Mouse (Mus musculus) left cerebral cortex, postnatal 14 days (tissue): ENCODE results near the gene Gm28539. TPM values are rescaled to one million over a fixed set of nuclear protein-coding genes. Genes with fewer than 3 reads are reported as not detected.
A peak's percentile ranks its signal among the peaks of the same experiment; 100 is the strongest.
"Not testable (repeated sequence)": the region's sequence is repeated elsewhere in the genome, so short reads cannot be mapped to it uniquely, and the experiment has no call there.

ENCODE experiments used
- DNase-seq, 2 experiments: peaks; one replicate each; pipeline ENCODE4 v3.0.0; 2021 to 2022; ENCODE audit warnings: low spot score in 2 of 2, mixed read lengths in 1 of 2
- intact Hi-C: fragments of 180-260 bp; cut with DNase I; formaldehyde crosslinking; loops from one replicate; pipeline ENCODE4 v1.15.1; 2025
- total RNA-seq, 2 experiments: library from RNA; stranded (reverse); gene quantifications; 2 replicates each; pipeline ENCODE4 v1.2.3; 2021

Gm28539 gene
- total RNA-seq, 2 experiments from 2014 or later: 3.3 to 7.7 TPM

DNA sequence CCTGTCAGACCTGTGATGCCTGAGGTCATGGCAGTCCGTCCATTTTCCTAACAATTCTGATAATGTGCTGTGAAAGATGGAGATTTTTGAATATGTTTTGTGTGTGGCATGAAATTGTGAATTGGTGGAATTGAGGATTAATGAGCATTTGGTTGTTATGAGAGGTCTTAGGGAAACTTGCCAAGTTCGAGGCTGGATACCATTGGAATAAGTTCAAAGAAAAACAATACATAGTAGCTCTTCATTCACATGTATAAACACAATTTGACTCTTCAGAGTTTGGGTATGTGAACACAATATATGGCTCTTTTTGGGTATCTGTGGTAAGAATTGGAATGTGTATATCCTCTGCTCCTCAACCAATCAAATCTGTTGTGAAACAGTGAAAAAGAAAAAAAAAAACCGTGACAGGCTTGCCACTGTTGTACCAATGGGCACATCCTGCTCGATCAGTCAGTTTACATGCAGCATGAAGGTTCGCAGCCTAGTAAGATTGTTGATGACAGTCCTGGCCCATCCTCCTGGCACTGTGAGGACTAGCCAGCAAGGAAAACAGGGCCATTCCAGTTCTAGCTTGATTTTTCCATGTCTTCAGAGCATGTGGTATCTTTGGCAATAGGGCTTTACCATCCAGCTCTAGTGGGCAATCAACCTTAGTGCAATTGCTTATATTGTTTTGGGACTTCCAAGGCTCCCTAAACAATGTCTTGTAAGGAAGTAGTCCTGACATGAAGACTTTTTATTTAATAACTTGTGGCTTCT lies 102.1 kb downstream of the Gm28539 start:
- intact Hi-C loops: no loop called here
- no peak for DNase-seq

DNA sequence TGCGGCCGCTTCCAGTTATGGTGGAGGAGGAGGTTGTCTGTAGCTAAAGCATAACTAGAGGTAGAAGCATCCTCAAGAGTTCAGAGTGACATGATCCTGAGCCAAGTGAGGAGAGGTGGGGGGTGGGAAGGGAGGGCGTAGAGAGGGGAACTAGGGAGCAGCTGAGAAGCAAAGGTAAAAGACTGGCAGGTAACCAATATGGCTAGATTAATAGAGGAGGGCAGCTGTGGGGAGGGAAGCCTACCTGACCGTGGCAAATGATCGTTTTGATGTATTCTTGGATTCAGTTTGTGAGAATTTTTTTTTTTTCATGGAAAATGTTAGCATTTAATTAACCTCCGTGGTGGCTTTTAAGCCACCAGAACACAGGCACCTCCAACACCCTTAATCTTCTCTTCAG lies 107.5 kb downstream of the Gm28539 start:
- no peak for DNase-seq
- intact Hi-C loops: no loop called here

DNA sequence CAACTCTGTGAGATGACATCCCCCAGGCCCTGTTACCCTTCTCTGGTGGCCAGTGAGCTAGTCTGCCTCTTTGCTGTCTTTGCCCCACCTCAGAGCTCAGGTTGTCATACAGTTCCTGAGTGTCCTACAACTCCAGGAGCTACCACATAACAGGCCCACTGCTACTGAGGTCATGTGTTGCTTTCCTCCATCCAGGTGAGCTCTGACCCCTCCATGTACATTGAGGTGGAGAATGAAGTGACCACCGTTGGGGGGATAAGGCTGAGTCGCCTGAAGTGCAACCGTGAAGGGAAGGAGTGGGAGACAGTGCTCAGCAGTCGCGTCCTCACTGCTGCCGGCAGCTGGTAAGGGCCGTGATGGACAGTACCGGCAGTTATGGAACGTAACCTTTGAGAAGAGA lies 112.6 kb downstream of the Gm28539 start:
- intact Hi-C loops: no loop called here
- no peak for DNase-seq

DNA sequence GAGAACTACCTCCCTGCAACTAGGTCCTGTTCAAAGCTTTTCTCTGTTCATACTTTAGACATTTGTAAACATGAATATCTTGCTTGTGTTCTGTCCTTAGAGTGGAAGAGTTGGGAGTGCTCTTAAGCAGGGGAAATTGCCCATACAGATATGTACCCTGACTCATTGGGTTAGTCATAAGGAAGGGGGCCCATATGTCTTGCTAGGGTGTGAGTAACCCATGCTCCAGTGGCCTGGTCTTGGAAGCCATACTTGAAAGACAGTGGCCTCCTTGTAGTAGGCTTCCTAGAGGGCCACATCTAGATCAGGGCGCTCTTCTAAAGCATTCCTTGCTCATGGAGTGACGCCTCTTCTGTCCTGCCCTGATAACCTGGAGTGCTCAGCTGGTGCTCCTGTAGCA lies 114.0 kb downstream of the Gm28539 start:
- intact Hi-C loops: no loop called here
- no peak for DNase-seq

DNA sequence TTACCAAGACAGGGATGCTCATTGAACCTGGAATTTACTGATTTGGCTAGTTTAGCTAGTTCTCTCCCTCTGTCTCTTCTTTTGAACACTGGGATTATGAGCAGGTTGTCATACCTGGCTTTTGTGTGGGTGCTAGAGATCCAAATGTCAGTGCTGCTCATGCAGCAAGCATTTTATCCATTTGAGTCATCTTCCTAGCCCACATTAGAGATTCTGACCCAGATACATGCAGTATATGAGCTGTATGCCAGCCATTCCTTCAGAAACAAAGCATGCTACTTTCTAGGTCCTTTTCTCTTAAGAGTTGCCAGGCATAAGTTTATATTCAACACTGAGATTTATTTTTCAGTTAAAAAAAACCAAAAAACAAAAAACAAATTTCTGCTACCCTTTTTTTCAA lies 116.4 kb downstream of the Gm28539 start:
- intact Hi-C loops: no loop called here

DNA sequence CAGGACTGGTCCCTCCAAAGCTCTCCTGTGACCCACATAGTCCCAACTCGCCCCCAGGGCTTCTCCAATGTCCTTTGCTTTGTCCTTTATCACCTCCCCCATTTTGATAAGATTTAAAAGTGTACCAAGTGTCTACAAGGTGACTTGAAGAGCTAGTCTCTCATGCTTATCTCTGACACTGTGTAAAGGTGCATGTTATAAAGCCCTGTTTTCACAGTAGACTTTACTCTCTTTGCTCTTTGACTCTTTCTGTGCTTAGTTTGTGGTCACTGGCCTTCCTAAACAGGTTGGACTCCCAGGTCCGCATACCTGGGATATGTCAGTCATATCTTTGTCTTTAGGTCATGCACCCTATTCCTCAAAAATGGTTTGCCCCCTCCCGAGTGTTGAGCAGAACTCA lies 118.7 kb downstream of the Gm28539 start:
- intact Hi-C loops: no loop called here

More for the DNA sequence above, 116.4 kb downstream of the Gm28539 start:
- DNase-seq: no peak

DNA sequence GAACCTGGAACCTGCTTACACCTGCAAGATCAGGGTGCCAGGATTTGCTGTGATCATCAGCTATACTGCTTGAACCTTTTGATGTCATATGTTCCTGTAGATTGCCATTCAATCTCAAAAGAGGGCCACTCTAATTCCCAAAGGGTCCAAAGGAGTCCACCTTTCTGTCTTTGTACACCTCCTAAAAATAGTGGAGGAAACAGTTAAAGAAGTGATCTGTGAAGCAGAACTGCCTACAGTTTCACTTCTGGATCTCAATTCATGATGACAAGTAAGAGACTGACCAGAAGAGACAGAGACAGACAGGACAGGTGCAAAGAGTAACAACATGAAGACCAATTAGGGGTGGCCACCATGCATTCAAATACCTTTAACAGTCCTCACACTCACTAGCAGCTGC lies 127.1 kb downstream of the Gm28539 start:
- intact Hi-C loops: no loop called here
- DNase-seq: no peak

More for the DNA sequence above, 118.7 kb downstream of the Gm28539 start:
- no peak for DNase-seq

DNA sequence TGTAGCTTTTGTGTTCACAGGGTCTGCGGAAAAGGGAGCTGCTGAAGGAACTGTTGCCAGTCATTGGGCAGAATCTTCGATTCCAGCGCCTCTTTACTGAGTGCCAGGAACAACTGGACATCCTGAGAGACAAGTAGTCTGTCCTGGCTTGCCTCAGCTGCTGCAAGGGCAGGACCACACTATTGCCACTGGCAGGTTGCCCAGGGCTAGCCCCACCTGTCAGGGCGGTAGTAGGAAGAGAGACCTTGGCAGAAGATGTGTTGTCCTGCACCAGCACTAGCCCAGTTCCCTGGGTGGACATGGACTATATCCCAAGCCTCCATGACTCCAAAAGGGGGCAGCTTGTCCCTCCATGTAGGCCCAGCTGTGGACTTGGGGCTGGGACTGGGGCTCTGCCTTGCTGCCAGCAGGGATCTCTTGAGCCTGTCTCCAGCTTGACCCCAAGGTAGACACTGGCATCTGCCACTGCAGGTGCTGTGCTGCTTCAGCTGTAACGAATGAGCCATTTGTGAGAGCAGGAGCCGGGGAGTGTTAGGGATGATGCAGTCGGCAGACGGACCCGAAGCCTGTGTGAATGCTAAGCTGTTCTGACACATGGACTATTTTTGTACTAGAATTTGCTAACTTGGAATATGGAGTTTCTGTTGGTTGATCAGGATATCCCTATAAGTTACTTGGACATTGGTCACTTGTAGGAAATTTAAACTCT lies 133.2 kb downstream of the Gm28539 start:
- intact Hi-C loops: no loop called here
- peak in 1 of 2 experiments; percentile 43 for DNase-seq

DNA sequence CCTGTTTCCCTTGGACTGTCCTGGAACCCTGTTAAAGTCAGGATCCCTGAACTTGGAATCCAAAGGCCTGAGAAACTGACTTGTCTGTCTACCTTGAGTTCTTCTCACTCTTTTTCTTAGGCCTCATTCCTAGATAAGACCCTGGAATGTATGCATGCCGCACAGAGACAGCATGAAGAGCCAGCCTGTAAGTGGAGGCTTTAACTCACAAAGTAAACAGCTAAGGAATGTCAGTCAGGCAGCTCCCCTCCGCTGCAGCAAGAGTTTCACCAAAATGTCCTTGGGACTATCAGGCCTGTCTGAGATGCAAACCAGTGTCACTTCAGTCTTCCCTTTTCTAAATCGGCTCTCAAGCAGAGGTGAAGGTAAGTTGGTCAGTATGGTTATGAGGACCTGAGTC lies 134.5 kb downstream of the Gm28539 start:
- DNase-seq: no peak
- intact Hi-C loops: no loop called here

DNA sequence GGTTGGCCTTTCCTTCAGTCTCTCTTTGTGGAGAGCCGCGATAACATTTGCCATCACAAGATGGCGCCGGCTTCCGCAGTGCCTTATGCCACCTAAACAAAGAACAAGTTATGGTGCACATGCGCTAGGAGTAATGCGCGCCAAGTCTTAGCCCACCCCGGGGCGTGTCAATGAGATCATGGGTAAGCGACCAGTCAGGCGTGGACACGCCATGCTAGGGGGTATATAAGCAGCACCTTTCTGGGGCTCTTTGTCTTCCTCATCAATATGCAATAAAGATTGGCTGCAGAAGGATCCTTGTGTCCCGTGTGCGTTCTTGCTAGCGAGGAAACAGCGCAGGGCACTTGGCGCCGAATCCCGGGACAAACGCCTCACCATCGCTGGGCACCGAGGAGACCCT lies 139.3 kb downstream of the Gm28539 start:
- intact Hi-C loops, DNase-seq: not testable (repeated sequence)

DNA sequence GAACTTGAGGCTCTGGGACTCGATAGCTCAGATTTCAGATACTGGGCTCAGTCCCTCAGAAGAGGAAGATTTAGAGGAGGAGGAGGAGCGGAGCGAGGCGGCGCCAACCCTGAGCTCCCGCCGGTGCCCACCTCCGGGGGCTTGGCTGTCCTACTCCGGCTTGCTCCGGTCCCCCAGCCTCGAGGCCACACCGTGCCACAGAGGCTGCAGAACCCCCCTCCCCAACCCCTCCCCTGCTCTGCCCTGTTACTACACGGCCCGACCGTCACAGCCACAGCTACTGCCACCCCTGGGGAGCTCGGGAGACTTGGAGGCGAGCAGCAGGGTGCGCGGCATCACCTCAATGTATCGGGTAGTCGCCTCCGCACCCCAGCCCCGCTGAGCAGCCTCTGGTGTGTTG lies 139.9 kb downstream of the Gm28539 start:
- intact Hi-C loops: no loop called here
- DNase-seq: no peak

DNA sequence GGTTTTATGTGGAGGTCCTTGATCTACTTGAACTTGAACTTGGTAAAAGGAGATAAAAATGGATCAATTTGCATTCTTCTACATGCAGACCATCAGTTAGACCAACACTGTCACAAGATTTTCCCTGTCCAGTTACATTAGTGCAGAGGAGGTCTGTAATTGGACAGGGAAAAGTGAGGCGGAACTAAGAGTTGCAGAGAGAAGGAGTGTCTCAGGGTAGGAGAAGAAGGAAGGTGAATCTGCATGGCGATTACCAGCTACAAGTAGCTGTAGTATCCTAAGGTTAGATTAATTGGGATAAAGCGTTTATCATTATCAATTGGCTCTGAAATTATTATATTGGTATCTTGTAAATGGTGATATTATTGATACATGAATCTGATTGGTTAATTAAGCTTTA lies 150.0 kb downstream of the Gm28539 start:
- intact Hi-C loops: no loop called here
- no peak for DNase-seq

DNA sequence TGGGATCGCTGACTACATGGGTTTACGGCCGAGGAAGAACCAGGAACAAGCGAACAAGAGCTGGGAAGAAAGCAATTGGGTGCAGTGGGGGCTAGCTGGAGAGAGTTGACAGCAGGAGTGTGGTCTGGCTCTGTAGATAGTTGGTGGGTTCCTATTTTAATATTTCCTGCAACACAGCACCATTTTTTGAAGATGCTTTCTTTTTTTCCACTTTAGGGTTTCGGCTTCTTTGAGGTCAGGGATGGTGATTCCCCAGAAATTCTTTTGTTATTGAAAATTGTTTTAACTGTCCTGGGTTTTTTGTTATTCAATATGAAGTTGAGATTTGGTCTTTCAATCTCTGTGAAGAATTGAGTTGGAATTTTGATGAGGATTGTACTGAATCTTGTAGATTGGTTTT lies 150.5 kb downstream of the Gm28539 start:
- DNase-seq: no peak

DNA sequence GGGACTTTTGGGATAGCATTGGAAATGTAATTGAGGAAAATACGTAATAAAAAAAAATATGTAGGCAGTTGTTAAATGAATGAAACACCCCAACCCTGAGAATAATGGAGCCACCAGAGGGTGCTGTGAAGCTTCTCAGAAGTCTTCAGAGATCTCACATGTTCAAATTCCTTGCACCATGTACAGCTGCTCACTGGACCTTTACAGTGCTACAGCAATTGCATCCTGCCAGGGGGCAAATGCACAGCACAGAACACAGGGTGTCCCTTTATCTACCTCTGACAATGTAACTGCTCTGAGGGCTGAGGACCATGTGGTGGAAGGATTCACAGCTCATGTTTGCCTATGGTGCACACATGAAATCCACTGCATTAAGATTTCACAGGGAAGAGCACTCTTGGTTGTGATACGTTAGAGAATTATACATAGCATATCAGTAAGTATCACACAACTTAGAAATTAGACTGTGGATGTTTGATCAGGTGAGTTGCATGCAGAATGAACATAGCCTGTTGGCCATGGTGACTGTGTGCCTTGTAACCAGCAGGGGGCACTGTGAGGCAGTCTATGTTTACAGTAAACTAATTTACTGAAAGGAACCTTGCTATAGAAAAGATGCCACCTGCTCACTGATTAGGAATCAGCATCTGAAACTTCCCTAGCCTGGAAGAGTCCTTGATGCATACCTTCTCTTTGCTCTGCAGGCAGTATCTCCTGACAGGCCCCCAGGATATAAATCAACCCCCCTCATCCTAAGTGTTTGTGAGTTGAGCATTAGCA lies 166.4 kb downstream of the Gm28539 start:
- intact Hi-C loops, DNase-seq: not testable (repeated sequence)

More for the DNA sequence above, 150.5 kb downstream of the Gm28539 start:
- intact Hi-C loops: no loop called here

DNA sequence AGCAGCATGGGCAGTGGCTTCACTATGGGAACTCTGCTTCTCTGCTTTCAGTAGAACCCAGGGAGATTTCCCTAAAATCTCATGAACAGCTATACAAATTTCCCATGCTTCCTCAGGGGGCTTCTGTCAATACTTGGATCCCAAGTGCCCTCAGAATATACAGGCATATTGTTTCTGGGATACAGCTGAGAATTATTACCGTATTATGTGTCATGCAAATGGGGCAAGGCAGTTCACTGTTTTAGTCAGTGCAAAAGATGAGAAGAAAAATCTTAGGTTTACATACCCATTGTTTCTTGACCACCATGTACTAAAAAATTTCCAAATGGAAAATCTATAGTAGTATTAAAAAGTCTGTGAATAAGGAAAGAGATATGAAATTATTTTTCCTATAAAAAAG lies 167.4 kb downstream of the Gm28539 start:
- intact Hi-C loops: no loop called here

DNA sequence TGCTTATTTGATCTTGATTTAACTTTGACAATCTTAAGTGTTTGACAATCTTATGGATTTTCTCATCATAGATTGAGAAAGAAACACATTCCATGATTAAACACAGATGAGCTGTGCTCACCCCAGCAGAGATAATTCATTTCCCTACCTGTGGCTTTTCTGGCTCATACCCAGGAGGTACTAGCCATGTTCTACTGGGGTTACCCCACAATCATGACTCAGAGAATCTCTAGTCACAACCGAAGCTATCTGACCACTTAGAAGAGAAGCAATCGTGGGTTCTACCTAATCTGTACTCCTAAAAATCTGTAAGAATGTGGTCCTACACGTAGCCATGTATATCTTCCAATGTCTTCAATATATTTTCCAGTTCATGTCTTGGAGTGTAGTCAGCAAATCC lies 168.9 kb downstream of the Gm28539 start:
- intact Hi-C loops: no loop called here
- no peak for DNase-seq

More for the DNA sequence above, 167.4 kb downstream of the Gm28539 start:
- no peak for DNase-seq
